Mouse (Mus musculus): ENCODE measurements at regions not wholly inside any gene's neighbourhood (a gene's known extent, or its start where the extent isn't known, plus 50 kb on each side); places are given as distances from the start of the nearest gene placed in this dataset.

- no peak for ATAC-seq (ENCODE audit: low FRiP score, low TSS enrichment)
- DNase-seq: no peak
- no peaks in the 10 kb centered on the region for H3K27me3 ChIP-seq (ENCODE audit: control insufficient read depth, insufficient read depth, low read length)
- H3K27ac ChIP-seq (replicated peaks; ENCODE audit: low read depth, low read length): no peak overlapping the region
- no peak overlapping the region for H3K4me2 ChIP-seq (ENCODE audit: low read length)
- no peak overlapping the region for H3K9ac ChIP-seq (replicated peaks; ENCODE audit: low read length)
- no peaks in the 10 kb centered on the region for H3K36me3 ChIP-seq (ENCODE audit: control insufficient read depth, insufficient read depth, low read length)
- 90% methylated on average over 1 of the region's 1 CpGs for WGBS
- no peaks in the 10 kb centered on the region for H3K9me3 ChIP-seq (ENCODE audit: control insufficient read depth, low read length)
- no peaks in the 10 kb centered on the region for H3K4me1 ChIP-seq (ENCODE audit: control insufficient read depth, insufficient read depth, low read length)
- no peak overlapping the region for H3K4me3 ChIP-seq (replicated peaks; ENCODE audit: low read depth, low read length)
Measured at GRCm38 (mm10) chr15:72101730-72102129, 1732.6 kb upstream of the Gm6569 start.

GRCm38 (mm10) chr15:72105830-72106413 lies 1728.4 kb upstream of the Gm6569 start:
- Histone ChIP-seq H3K4me1 (ENCODE audit: control insufficient read depth, insufficient read depth, low read length) (no peaks in the 10 kb centered on the region), H3K27me3 (ENCODE audit: control insufficient read depth, insufficient read depth, low read length) (no peaks in the 10 kb centered on the region), H3K9ac (replicated peaks; ENCODE audit: low read length) (no peak overlapping the region), H3K36me3 (ENCODE audit: control insufficient read depth, insufficient read depth, low read length) (no peaks in the 10 kb centered on the region), H3K4me3 (replicated peaks; ENCODE audit: low read depth, low read length) (no peak overlapping the region), H3K4me2 (ENCODE audit: low read length) (no peak overlapping the region), H3K27ac (replicated peaks; ENCODE audit: low read depth, low read length) (peak overlapping the region; percentile 14; the same call in 1 of the 2 replicates), H3K9me3 (ENCODE audit: control insufficient read depth, low read length) (no peaks in the 10 kb centered on the region)
- DNase-seq (peak; percentile 58), ATAC-seq (ENCODE audit: low FRiP score, low TSS enrichment) (peak; percentile 79; the same call in 1 of the 2 replicates)
- 10% methylated on average over 4 of the region's 4 CpGs for WGBS

GRCm38 (mm10) chr15:72110520-72110919 lies 1723.8 kb upstream of the Gm6569 start:
- no peak for ATAC-seq (ENCODE audit: low FRiP score, low TSS enrichment)
- Histone ChIP-seq H3K9me3 (ENCODE audit: control insufficient read depth, low read length) (no peaks in the 10 kb centered on the region), H3K27ac (replicated peaks; ENCODE audit: low read depth, low read length) (no peak overlapping the region), H3K27me3 (ENCODE audit: control insufficient read depth, insufficient read depth, low read length) (no peaks in the 10 kb centered on the region), H3K4me1 (ENCODE audit: control insufficient read depth, insufficient read depth, low read length) (no peaks in the 10 kb centered on the region), H3K4me2 (ENCODE audit: low read length) (no peak overlapping the region), H3K9ac (replicated peaks; ENCODE audit: low read length) (no peak overlapping the region), H3K36me3 (ENCODE audit: control insufficient read depth, insufficient read depth, low read length) (no peaks in the 10 kb centered on the region), H3K4me3 (replicated peaks; ENCODE audit: low read depth, low read length) (no peak overlapping the region)
- DNase-seq: no peak
- 79% methylated on average over 1 of the region's 1 CpGs for WGBS

GRCm38 (mm10) chr15:72116772-72117171 lies 1717.6 kb upstream of the Gm6569 start:
- Histone ChIP-seq H3K4me2 (ENCODE audit: low read length) (no peak overlapping the region), H3K9ac (replicated peaks; ENCODE audit: low read length) (no peak overlapping the region), H3K4me3 (replicated peaks; ENCODE audit: low read depth, low read length) (no peak overlapping the region), H3K9me3 (ENCODE audit: control insufficient read depth, low read length) (0 out of 2 replicates have a peak, but pooled peaks cover under 1% of the 10 kb centered on the region), H3K4me1 (ENCODE audit: control insufficient read depth, insufficient read depth, low read length) (no peaks in the 10 kb centered on the region), H3K27me3 (ENCODE audit: control insufficient read depth, insufficient read depth, low read length) (no peaks in the 10 kb centered on the region), H3K36me3 (ENCODE audit: control insufficient read depth, insufficient read depth, low read length) (no peaks in the 10 kb centered on the region), H3K27ac (replicated peaks; ENCODE audit: low read depth, low read length) (no peak overlapping the region)
- no peak for ATAC-seq (ENCODE audit: low FRiP score, low TSS enrichment)
- no peak for DNase-seq
- WGBS: 84% methylated on average over 4 of the region's 4 CpGs

- Histone ChIP-seq H3K9me3 (ENCODE audit: control insufficient read depth, low read length) (no peaks in the 10 kb centered on the region), H3K36me3 (ENCODE audit: control insufficient read depth, insufficient read depth, low read length) (no peaks in the 10 kb centered on the region), H3K9ac (replicated peaks; ENCODE audit: low read length) (no peak overlapping the region), H3K4me2 (ENCODE audit: low read length) (no peak overlapping the region), H3K4me1 (ENCODE audit: control insufficient read depth, insufficient read depth, low read length) (no peaks in the 10 kb centered on the region), H3K27me3 (ENCODE audit: control insufficient read depth, insufficient read depth, low read length) (no peaks in the 10 kb centered on the region), H3K4me3 (replicated peaks; ENCODE audit: low read depth, low read length) (no peak overlapping the region), H3K27ac (replicated peaks; ENCODE audit: low read depth, low read length) (no peak overlapping the region)
- WGBS: 82% methylated on average over 8 of the region's 8 CpGs
- DNase-seq (no peak), ATAC-seq (ENCODE audit: low FRiP score, low TSS enrichment) (no peak)
Measured at GRCm38 (mm10) chr15:72134226-72134625, 1700.1 kb upstream of the Gm6569 start.

GRCm38 (mm10) chr15:72135992-72136617 lies 1698.3 kb upstream of the Gm6569 start:
- 68% methylated on average over 4 of the region's 4 CpGs for WGBS
- no peak overlapping the region for H3K27ac ChIP-seq (replicated peaks; ENCODE audit: low read depth, low read length)

GRCm38 (mm10) chr15:72140122-72140521 lies 1694.2 kb upstream of the Gm6569 start:
- no peak for DNase-seq
- Histone ChIP-seq H3K27ac (replicated peaks; ENCODE audit: low read depth, low read length) (no peak overlapping the region), H3K36me3 (ENCODE audit: control insufficient read depth, insufficient read depth, low read length) (no peaks in the 10 kb centered on the region), H3K27me3 (ENCODE audit: control insufficient read depth, insufficient read depth, low read length) (no peaks in the 10 kb centered on the region), H3K9ac (replicated peaks; ENCODE audit: low read length) (no peak overlapping the region), H3K4me2 (ENCODE audit: low read length) (no peak overlapping the region), H3K4me3 (replicated peaks; ENCODE audit: low read depth, low read length) (no peak overlapping the region), H3K9me3 (ENCODE audit: control insufficient read depth, low read length) (no peaks in the 10 kb centered on the region), H3K4me1 (ENCODE audit: control insufficient read depth, insufficient read depth, low read length) (no peaks in the 10 kb centered on the region)
- ATAC-seq (ENCODE audit: low FRiP score, low TSS enrichment): no peak
- WGBS: 96% methylated on average over 2 of the region's 2 CpGs

More at GRCm38 (mm10) chr15:72135992-72136617, 1698.3 kb upstream of the Gm6569 start:
- no peak for ATAC-seq (ENCODE audit: low FRiP score, low TSS enrichment)
- DNase-seq: peak; percentile 35
- Histone ChIP-seq H3K4me2 (ENCODE audit: low read length) (no peak overlapping the region), H3K9ac (replicated peaks; ENCODE audit: low read length) (no peak overlapping the region), H3K4me1 (ENCODE audit: control insufficient read depth, insufficient read depth, low read length) (no peaks in the 10 kb centered on the region), H3K36me3 (ENCODE audit: control insufficient read depth, insufficient read depth, low read length) (no peaks in the 10 kb centered on the region), H3K9me3 (ENCODE audit: control insufficient read depth, low read length) (no peaks in the 10 kb centered on the region), H3K27me3 (ENCODE audit: control insufficient read depth, insufficient read depth, low read length) (no peaks in the 10 kb centered on the region), H3K4me3 (replicated peaks; ENCODE audit: low read depth, low read length) (no peak overlapping the region)

- WGBS: 92% methylated on average over 6 of the region's 6 CpGs
- no peaks in the 10 kb centered on the region for H3K4me1 ChIP-seq (ENCODE audit: control insufficient read depth, insufficient read depth, low read length)
- H3K36me3 ChIP-seq (ENCODE audit: control insufficient read depth, insufficient read depth, low read length): no peaks in the 10 kb centered on the region
- no peaks in the 10 kb centered on the region for H3K9me3 ChIP-seq (ENCODE audit: control insufficient read depth, low read length)
- no peak overlapping the region for H3K4me3 ChIP-seq (replicated peaks; ENCODE audit: low read depth, low read length)
- DNase-seq (no peak), ATAC-seq (ENCODE audit: low FRiP score, low TSS enrichment) (no peak)
- H3K4me2 ChIP-seq (ENCODE audit: low read length): no peak overlapping the region
- no peak overlapping the region for H3K27ac ChIP-seq (replicated peaks; ENCODE audit: low read depth, low read length)
- no peaks in the 10 kb centered on the region for H3K27me3 ChIP-seq (ENCODE audit: control insufficient read depth, insufficient read depth, low read length)
- no peak overlapping the region for H3K9ac ChIP-seq (replicated peaks; ENCODE audit: low read length)
Measured at GRCm38 (mm10) chr15:72150581-72150980, 1683.8 kb upstream of the Gm6569 start.

- no peak overlapping the region for H3K4me3 ChIP-seq (replicated peaks; ENCODE audit: low read depth, low read length)
- 44% methylated on average over 3 of the region's 3 CpGs for WGBS
- no peak for ATAC-seq (ENCODE audit: low FRiP score, low TSS enrichment)
Measured at GRCm38 (mm10) chr15:72158505-72158904, 1675.9 kb upstream of the Gm6569 start.

More at GRCm38 (mm10) chr15:72158505-72158904, 1675.9 kb upstream of the Gm6569 start:
- Histone ChIP-seq H3K27ac (replicated peaks; ENCODE audit: low read depth, low read length) (no peak overlapping the region), H3K4me1 (ENCODE audit: control insufficient read depth, insufficient read depth, low read length) (no peaks in the 10 kb centered on the region), H3K9ac (replicated peaks; ENCODE audit: low read length) (no peak overlapping the region), H3K27me3 (ENCODE audit: control insufficient read depth, insufficient read depth, low read length) (no peaks in the 10 kb centered on the region), H3K9me3 (ENCODE audit: control insufficient read depth, low read length) (no peaks in the 10 kb centered on the region), H3K4me2 (ENCODE audit: low read length) (no peak overlapping the region), H3K36me3 (ENCODE audit: control insufficient read depth, insufficient read depth, low read length) (no peaks in the 10 kb centered on the region)
- no peak for DNase-seq
